Mouse (Mus musculus) cerebellum, adult (tissue): Measurements from ENCODE around the gene Get4.

Source experiments
- ATAC-seq: cut with Nextera tagmentation; 2 replicates; pipeline ENCODE4 v1.9.2; 2017; ENCODE audit warnings: mild to moderate bottlenecking, moderate library complexity, mixed read lengths; ENCODE audit not compliant: insufficient number of reproducible peaks, low FRiP score, low TSS enrichment

Get4 gene

GRCm38 (mm10) chr5:139314941-139315642 is 63.0 kb downstream of the Get4 start:
- ATAC-seq, result no peak

DNA sequence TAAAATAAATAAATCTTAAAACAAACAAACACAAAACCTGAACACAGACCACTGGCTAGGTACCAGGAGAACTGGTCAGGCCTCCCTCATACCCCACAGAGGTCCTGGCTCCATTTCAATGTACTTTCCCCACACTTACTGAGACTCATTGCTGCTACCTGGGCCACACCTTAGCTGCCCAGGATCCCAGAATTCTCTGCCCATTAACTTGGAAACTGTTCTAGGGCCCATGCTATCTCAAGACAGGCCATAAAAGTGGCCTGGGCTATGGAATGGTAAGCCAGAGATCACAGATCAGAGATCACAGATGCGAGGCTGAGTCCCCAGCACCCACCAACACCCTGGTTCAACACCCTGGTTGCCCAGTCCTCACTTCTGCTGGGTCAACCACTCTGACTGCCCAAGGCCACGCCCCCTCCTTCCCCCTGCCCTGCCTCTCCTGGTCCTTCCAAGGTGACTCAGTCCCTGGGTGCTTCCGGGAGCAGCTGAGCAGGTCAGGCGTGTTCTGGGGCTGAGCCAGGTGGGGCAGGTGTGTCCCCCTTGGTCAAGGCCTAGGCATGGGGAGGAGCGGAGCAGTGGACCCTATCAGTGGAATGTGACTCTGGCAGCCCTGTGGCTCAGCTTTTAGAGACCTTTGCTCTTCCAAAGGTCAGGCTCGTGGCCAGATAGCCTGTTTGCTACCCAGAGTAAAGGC is 65.0 kb downstream of the Get4 start:
- no peak for ATAC-seq

- ATAC-seq, result no peak
These were observed 65.8 kb downstream of the Get4 start for GRCm38 (mm10) chr5:139317751-139318504.
